Mouse (Mus musculus): ENCODE data around the gene Hbq1a. TPM values are rescaled to one million over a fixed set of nuclear protein-coding genes. Genes with fewer than 3 reads are reported as not detected.
"Not testable (repeated sequence)": the region's sequence is repeated elsewhere in the genome, so short reads cannot be mapped to it uniquely, and the experiment has no call there.

Gene Hbq1a
- polyA plus RNA-seq, 1 experiment = 12.0 TPM

GRCm38 (mm10) chr11:32280646-32281045, 19.2 kb upstream of the Hbq1a start:
- no peak for TF ChIP-seq POLR2A (IDR thresholded peaks at IDR 0.05; ENCODE audit: borderline replicate concordance, control insufficient read depth, low read depth, low read length)
- Histone ChIP-seq H3K27ac (ENCODE audit: control insufficient read depth, insufficient read depth, low read depth, low read length, poor library complexity) (no peak overlapping the region), H3K4me3 (replicated peaks; ENCODE audit: control insufficient read depth, low read depth, low read length) (no peak overlapping the region), H3K4me1 (ENCODE audit: control insufficient read depth, insufficient read depth, low read length) (peaks cover 2% of the 10 kb centered on the region; the same call in 1 of the 2 replicates)
- 76% methylated on average over 2 of the region's 2 CpGs for WGBS

GRCm38 (mm10) chr11:32281416-32282144, 18.3 kb upstream of the Hbq1a start:
- TF ChIP-seq CTCF (IDR thresholded peaks at IDR 0.05; ENCODE audit: control insufficient read depth, insufficient read depth, low read length) (no peak), POLR2A (IDR thresholded peaks at IDR 0.05; ENCODE audit: borderline replicate concordance, control insufficient read depth, low read depth, low read length) (no peak)
- H3K4me1 ChIP-seq (ENCODE audit: control insufficient read depth, insufficient read depth, low read length) = peaks cover 2% of the 10 kb centered on the region; the same call in 1 of the 2 replicates
- no peak overlapping the region for H3K4me3 ChIP-seq (replicated peaks; ENCODE audit: control insufficient read depth, low read depth, low read length)
- 84% methylated on average over 1 of the region's 1 CpGs for WGBS
- H3K27ac ChIP-seq (ENCODE audit: control insufficient read depth, insufficient read depth, low read depth, low read length, poor library complexity) = peak overlapping the region; percentile 42

GRCm38 (mm10) chr11:32283091-32283777, 16.6 kb upstream of the Hbq1a start, which contains the start of gene Hba-a1:
TSS of gene Hba-a1 (plus strand) at chr11:32283511.
- 20% methylated on average over 1 of the region's 5 CpGs for WGBS
- not testable (repeated sequence) for H3K4me1 ChIP-seq (ENCODE audit: control insufficient read depth, insufficient read depth, low read length)
- peak within 1 kb of the TSS; percentile 47 for H3K4me3 ChIP-seq (replicated peaks; ENCODE audit: control insufficient read depth, low read depth, low read length)
- H3K27ac ChIP-seq (ENCODE audit: control insufficient read depth, insufficient read depth, low read depth, low read length, poor library complexity) = peak within 1 kb of the TSS; percentile 91

GRCm38 (mm10) chr11:32284582-32284981, 15.3 kb upstream of the Hbq1a start:
- Histone ChIP-seq H3K4me3 (replicated peaks; ENCODE audit: control insufficient read depth, low read depth, low read length) (peak overlapping the region; percentile 47), H3K27ac (ENCODE audit: control insufficient read depth, insufficient read depth, low read depth, low read length, poor library complexity) (peak overlapping the region; percentile 88)
- WGBS = 31% methylated on average over 2 of the region's 2 CpGs
- TF ChIP-seq POLR2A (IDR thresholded peaks at IDR 0.05; ENCODE audit: borderline replicate concordance, control insufficient read depth, low read depth, low read length) = peak; percentile 65; the same call in 1 of the 2 replicates
- H3K4me1 ChIP-seq (ENCODE audit: control insufficient read depth, insufficient read depth, low read length) = not testable (repeated sequence)

GRCm38 (mm10) chr11:32285031-32285775, 14.7 kb upstream of the Hbq1a start:
- 64% methylated on average over 7 of the region's 7 CpGs for WGBS
- TF ChIP-seq CTCF (IDR thresholded peaks at IDR 0.05; ENCODE audit: control insufficient read depth, insufficient read depth, low read length) = no peak
- TF ChIP-seq POLR2A (IDR thresholded peaks at IDR 0.05; ENCODE audit: borderline replicate concordance, control insufficient read depth, low read depth, low read length) = peak; percentile 49; the same call in 1 of the 2 replicates
- Histone ChIP-seq H3K27ac (ENCODE audit: control insufficient read depth, insufficient read depth, low read depth, low read length, poor library complexity) (peak overlapping the region; percentile 78), H3K4me3 (replicated peaks; ENCODE audit: control insufficient read depth, low read depth, low read length) (peak overlapping the region; percentile 14), H3K4me1 (ENCODE audit: control insufficient read depth, insufficient read depth, low read length) (peaks cover 2% of the 10 kb centered on the region; the same call in 1 of the 2 replicates)

- not testable (repeated sequence) for H3K4me3 ChIP-seq (replicated peaks; ENCODE audit: control insufficient read depth, low read depth, low read length); H3K4me1 ChIP-seq (ENCODE audit: control insufficient read depth, insufficient read depth, low read length)
Observed at GRCm38 (mm10) chr11:32285887-32286286, 14.0 kb upstream of the Hbq1a start.

GRCm38 (mm10) chr11:32286695-32287492, 13.0 kb upstream of the Hbq1a start, which contains the start of gene Hbq1b:
TSS of gene Hbq1b (plus strand) at chr11:32286965.
- H3K4me3 ChIP-seq (replicated peaks; ENCODE audit: control insufficient read depth, low read depth, low read length) = peak within 1 kb of the TSS; percentile 70
- TF ChIP-seq POLR2A (IDR thresholded peaks at IDR 0.05; ENCODE audit: borderline replicate concordance, control insufficient read depth, low read depth, low read length) = peak; percentile 39; the same call in 1 of the 2 replicates
- TF ChIP-seq CTCF (IDR thresholded peaks at IDR 0.05; ENCODE audit: control insufficient read depth, insufficient read depth, low read length) = peak; percentile 62
- H3K4me1 ChIP-seq (ENCODE audit: control insufficient read depth, insufficient read depth, low read length) = not testable (repeated sequence)
- 21% methylated on average over 30 of the region's 33 CpGs for WGBS
- H3K27ac ChIP-seq (ENCODE audit: control insufficient read depth, insufficient read depth, low read depth, low read length, poor library complexity) = peak within 1 kb of the TSS; percentile 89

More at GRCm38 (mm10) chr11:32285887-32286286, 14.0 kb upstream of the Hbq1a start:
- H3K27ac ChIP-seq (ENCODE audit: control insufficient read depth, insufficient read depth, low read depth, low read length, poor library complexity) = not testable (repeated sequence)

- Histone ChIP-seq H3K27ac (ENCODE audit: control insufficient read depth, insufficient read depth, low read depth, low read length, poor library complexity) (peak overlapping the region; percentile 89), H3K4me3 (replicated peaks; ENCODE audit: control insufficient read depth, low read depth, low read length) (peak overlapping the region; percentile 70), H3K4me1 (ENCODE audit: control insufficient read depth, insufficient read depth, low read length) (no peaks in the 10 kb centered on the region)
- WGBS = 70% methylated on average over 9 of the region's 9 CpGs
- TF ChIP-seq CTCF (IDR thresholded peaks at IDR 0.05; ENCODE audit: control insufficient read depth, insufficient read depth, low read length) (no peak), POLR2A (IDR thresholded peaks at IDR 0.05; ENCODE audit: borderline replicate concordance, control insufficient read depth, low read depth, low read length) (no peak)
Observed at GRCm38 (mm10) chr11:32287493-32287825, 12.4 kb upstream of the Hbq1a start.

DNA sequence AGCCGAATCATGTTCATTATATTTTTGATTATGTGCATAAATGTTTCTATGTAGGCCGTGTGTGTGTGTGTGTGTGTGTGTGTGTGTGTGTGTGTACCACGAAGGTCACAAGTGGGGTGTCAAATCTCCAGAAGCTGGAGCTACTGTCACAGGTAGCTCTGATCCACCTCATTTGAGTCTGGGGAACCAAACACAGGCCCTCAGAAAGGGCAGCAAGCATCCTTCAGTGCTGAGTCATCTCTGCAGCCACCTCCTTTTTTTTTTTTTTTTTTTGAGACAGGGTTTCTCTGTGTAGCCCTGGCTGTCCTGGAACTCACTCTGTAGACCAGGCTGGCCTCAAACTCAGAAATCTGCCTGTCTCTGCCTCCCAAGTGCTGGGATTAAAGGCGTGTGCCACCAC, 7.0 kb upstream of the Hbq1a start:
- WGBS = 64% methylated on average over 4 of the region's 4 CpGs
- peak overlapping the region; percentile 69 for H3K27ac ChIP-seq (ENCODE audit: control insufficient read depth, insufficient read depth, low read depth, low read length, poor library complexity)
- H3K4me3 ChIP-seq (replicated peaks; ENCODE audit: control insufficient read depth, low read depth, low read length); H3K4me1 ChIP-seq (ENCODE audit: control insufficient read depth, insufficient read depth, low read length): not testable (repeated sequence)

GRCm38 (mm10) chr11:32293479-32293878, 6.4 kb upstream of the Hbq1a start:
- 47% methylated on average over 3 of the region's 3 CpGs for WGBS
- not testable (repeated sequence) for H3K4me3 ChIP-seq (replicated peaks; ENCODE audit: control insufficient read depth, low read depth, low read length); H3K4me1 ChIP-seq (ENCODE audit: control insufficient read depth, insufficient read depth, low read length)
- peak overlapping the region; percentile 74 for H3K27ac ChIP-seq (ENCODE audit: control insufficient read depth, insufficient read depth, low read depth, low read length, poor library complexity)

- no CpG with 5 or more reads among the region's 4 CpGs for WGBS
- Histone ChIP-seq H3K4me3 (replicated peaks; ENCODE audit: control insufficient read depth, low read depth, low read length) (peak within 1 kb of the TSS; percentile 30), H3K27ac (ENCODE audit: control insufficient read depth, insufficient read depth, low read depth, low read length, poor library complexity) (peak within 1 kb of the TSS; percentile 83)
- H3K4me1 ChIP-seq (ENCODE audit: control insufficient read depth, insufficient read depth, low read length) = not testable (repeated sequence)
Observed at GRCm38 (mm10) chr11:32296203-32296602, 3.7 kb upstream of the Hbq1a start, which contains the start of gene Hba-a2. TSS of gene Hba-a2 (plus strand) at chr11:32296489.

Data from bone marrow, adult 2 months (tissue).